Mouse (Mus musculus) limb, embryonic 15.5 days (tissue): Measurements from ENCODE around the gene Igf2bp2. TPM values are rescaled to one million over a fixed set of nuclear protein-coding genes. Genes with fewer than 3 reads are reported as not detected.

Experiments
- ATAC-seq: fragments of 200-750 bp; cut with Nextera tagmentation; 2 replicates; pipeline ENCODE4 v1.8.0; 2017; ENCODE audit warnings: low read depth, moderate TSS enrichment; ENCODE audit not compliant: insufficient number of reproducible peaks, low FRiP score, low TSS enrichment
- H3K27ac ChIP-seq: fragments of 300-500 bp; sonication (generic); 2 replicates; pipeline ENCODE4 v1.5.1; 2015; ENCODE audit warnings: moderate library complexity, mild to moderate bottlenecking, inconsistent platforms
- H3K27me3 ChIP-seq: fragments of 300-500 bp; sonication (generic); 2 replicates; pipeline ENCODE4 v1.6.1; 2015; ENCODE audit warnings: inconsistent platforms
- H3K36me3 ChIP-seq: fragments of 300-500 bp; sonication (generic); 2 replicates; pipeline ENCODE4 v1.6.1; 2015; ENCODE audit warnings: inconsistent platforms
- H3K4me1 ChIP-seq: fragments of 300-500 bp; sonication (generic); 2 replicates; pipeline ENCODE4 v1.6.1; 2015; ENCODE audit warnings: inconsistent platforms
- H3K4me2 ChIP-seq: fragments of 300-500 bp; sonication (generic); 2 replicates; pipeline ENCODE4 v1.6.1; 2015; ENCODE audit warnings: mild to moderate bottlenecking, inconsistent platforms
- H3K4me3 ChIP-seq: fragments of 300-500 bp; sonication (generic); 2 replicates; pipeline ENCODE4 v1.5.1; 2015; ENCODE audit warnings: mild to moderate bottlenecking, inconsistent platforms
- H3K9ac ChIP-seq: fragments of 300-500 bp; sonication (generic); 2 replicates; pipeline ENCODE4 v1.6.1; 2015; ENCODE audit warnings: inconsistent platforms
- H3K9me3 ChIP-seq: fragments of 300-500 bp; sonication (generic); 2 replicates; pipeline ENCODE4 v1.6.1; 2016; ENCODE audit warnings: inconsistent platforms
- WGBS: fragments of 180-500 bp; shearing (Covaris S2); methylation state at CpG from one replicate; pipeline ENCODE4 v1.1.7; 2015; 5-methylcytosine and 5-hydroxymethylcytosine counted together
- polyA plus RNA-seq: library from polyadenylated mRNA; unstranded; fragments of >200 nt; fragmentation: Nextera tagmentation; extraction: Ambion mirVana; gene quantifications from 2 replicates; pipeline ENCODE4 v1.2.1, GENCODE M21; 2015

Gene Igf2bp2
- polyA plus RNA-seq, 1 experiment from 2014 or later, result 84.3 TPM

DNA sequence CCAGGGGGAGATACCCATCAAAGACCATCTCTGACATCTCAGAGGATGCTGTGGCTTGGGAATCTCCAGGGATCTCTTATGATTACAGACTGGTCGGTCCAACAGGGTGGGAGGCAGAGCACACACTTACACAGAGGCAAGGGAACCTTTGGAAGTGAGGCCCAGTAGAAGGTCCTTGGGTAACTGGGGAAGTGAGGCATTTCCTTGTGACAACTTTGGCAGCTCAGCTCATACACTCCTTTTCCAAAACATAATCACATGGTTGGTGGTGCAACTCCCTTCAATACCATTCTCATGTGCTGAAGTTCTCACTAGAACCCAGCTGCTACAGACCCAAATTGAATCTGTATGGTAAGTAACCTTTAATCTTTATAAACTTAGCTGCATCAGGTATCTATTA lies 67.3 kb downstream of the Igf2bp2 start:
- Histone ChIP-seq H3K4me2 (no peak overlapping the region), H3K4me1 (no peaks in the 10 kb centered on the region), H3K9ac (no peak overlapping the region), H3K9me3 (no peaks in the 10 kb centered on the region), H3K27ac (no peak overlapping the region), H3K36me3 (no peaks in the 10 kb centered on the region), H3K4me3 (no peak overlapping the region), H3K27me3 (no peaks in the 10 kb centered on the region)
- ATAC-seq, result no peak
- WGBS, result 83% methylated on average over 1 of the region's 1 CpGs

DNA sequence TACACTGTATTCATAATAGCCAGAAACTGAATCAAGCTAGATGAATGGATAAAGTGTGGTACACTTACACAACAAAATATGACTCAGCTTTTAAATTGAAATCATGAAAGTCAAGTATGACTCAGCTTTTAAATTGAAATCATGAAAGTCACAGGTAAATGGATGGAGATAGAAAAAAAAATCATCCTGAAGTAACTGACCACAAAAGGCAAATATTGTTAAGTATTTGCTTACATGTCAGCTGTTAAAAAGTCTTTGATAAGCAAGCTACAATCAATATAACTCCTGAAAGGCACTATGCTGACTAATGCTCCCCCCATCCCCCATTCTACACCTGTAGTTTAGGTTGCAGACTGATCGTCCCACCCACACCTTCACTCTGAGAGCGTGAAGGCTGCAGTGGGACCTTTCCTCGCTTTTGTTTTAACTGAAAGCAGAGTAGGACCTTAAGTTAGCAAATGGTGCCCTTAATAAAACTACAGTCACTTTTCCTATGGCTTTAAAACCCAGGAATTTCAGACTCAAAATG lies 71.8 kb downstream of the Igf2bp2 start:
- Histone ChIP-seq H3K4me2 (no peak overlapping the region), H3K27ac (no peak overlapping the region), H3K9me3 (no peaks in the 10 kb centered on the region), H3K4me1 (0 out of 2 replicates have a peak, but pooled peaks cover 3% of the 10 kb centered on the region), H3K27me3 (no peaks in the 10 kb centered on the region), H3K36me3 (peaks cover 15% of the 10 kb centered on the region), H3K4me3 (no peak overlapping the region), H3K9ac (no peak overlapping the region)
- ATAC-seq, result no peak
- 74% methylated on average over 3 of the region's 3 CpGs for WGBS

DNA sequence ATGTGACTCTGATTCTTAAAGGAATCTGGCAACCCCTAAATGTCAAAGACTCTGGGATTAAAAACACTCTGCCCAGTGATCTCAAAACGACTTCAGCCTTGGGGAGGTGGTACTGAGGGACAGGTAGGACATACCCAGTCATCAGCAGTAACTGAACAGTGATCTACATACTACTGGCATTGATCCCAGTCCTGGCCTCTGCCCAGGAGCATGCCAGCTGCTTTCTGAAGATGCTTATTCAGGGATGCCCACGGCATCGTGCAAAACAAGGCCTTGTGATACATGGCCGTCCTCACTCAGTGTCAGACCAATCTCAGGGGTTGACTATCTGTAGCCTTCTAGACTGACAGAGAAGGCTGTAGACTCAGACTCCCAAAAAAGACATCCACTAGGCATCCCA lies 77.7 kb downstream of the Igf2bp2 start:
- ATAC-seq, result no peak

DNA sequence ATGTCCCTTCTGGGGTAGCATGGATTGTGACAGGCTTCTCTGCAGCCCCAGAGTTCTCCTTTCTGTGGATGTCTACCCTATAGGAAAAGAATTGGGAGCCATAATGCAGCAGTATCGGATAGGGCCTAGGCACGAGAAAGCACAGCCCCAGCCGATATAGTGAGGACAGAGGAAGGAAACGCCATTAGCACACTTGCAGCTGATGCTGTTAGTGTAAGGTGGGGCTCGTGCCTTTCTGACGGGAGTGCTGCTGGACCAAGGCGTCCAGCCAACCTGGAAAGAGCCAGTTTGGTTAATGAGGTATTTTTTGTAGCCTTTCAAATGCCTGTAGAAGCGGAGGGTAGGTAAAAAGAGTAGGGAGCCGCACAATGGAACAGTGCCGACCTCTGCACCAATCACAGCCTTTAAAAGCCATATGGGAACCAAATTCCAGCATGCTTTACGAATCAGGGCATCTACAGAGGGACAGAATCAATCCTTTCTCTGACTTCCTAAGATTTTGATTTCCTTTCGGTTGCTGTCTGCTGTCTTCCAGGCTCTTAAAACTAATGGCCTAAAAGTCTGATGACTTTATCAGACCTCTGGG lies 82.9 kb downstream of the Igf2bp2 start:
- Histone ChIP-seq H3K4me3 (no peak overlapping the region), H3K36me3 (peaks cover 54% of the 10 kb centered on the region), H3K9me3 (no peaks in the 10 kb centered on the region), H3K27ac (peak overlapping the region; percentile 44; the same call in 1 of the 2 replicates), H3K27me3 (no peaks in the 10 kb centered on the region), H3K4me2 (no peak overlapping the region), H3K9ac (no peak overlapping the region), H3K4me1 (peaks cover 2% of the 10 kb centered on the region; the same call in 1 of the 2 replicates)
- ATAC-seq, result 0 out of 2 replicates have a peak, but pooled peaks have one; percentile 40
- WGBS, result 61% methylated on average over 12 of the region's 12 CpGs

More for the DNA sequence above, 77.7 kb downstream of the Igf2bp2 start:
- H3K27ac ChIP-seq, result no peak overlapping the region
- no peak overlapping the region for H3K4me3 ChIP-seq
- no peak overlapping the region for H3K9ac ChIP-seq
- 89% methylated on average over 4 of the region's 4 CpGs for WGBS
- H3K27me3 ChIP-seq, result no peaks in the 10 kb centered on the region
- no peaks in the 10 kb centered on the region for H3K9me3 ChIP-seq
- H3K36me3 ChIP-seq, result peaks cover 37% of the 10 kb centered on the region
- H3K4me1 ChIP-seq, result 0 out of 2 replicates have a peak, but pooled peaks cover 3% of the 10 kb centered on the region
- H3K4me2 ChIP-seq, result no peak overlapping the region

DNA sequence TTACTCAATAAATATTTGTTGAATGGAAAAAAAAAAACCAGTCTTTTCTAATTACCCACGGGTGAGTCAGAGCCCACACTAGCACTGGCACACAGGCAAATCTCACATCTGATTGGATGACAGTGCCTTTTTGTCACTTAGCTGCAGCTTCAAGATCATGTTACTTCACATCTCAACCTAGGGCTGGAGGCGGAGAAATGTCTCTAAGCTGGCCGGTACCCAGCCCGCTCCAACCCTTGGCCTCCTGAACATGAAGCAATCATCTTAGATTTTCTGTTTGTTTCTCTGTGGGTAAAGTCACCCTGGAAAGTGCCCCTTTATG lies 86.5 kb downstream of the Igf2bp2 start:
- H3K36me3 ChIP-seq, result peaks cover 75% of the 10 kb centered on the region
- peaks cover 2% of the 10 kb centered on the region; the same call in 1 of the 2 replicates for H3K4me1 ChIP-seq
- H3K27ac ChIP-seq, result no peak overlapping the region
- H3K9me3 ChIP-seq, result no peaks in the 10 kb centered on the region
- H3K9ac ChIP-seq, result no peak overlapping the region
- 53% methylated on average over 4 of the region's 4 CpGs for WGBS
- no peak overlapping the region for H3K4me3 ChIP-seq
- no peak overlapping the region for H3K4me2 ChIP-seq
- H3K27me3 ChIP-seq, result no peaks in the 10 kb centered on the region
- ATAC-seq, result no peak

DNA sequence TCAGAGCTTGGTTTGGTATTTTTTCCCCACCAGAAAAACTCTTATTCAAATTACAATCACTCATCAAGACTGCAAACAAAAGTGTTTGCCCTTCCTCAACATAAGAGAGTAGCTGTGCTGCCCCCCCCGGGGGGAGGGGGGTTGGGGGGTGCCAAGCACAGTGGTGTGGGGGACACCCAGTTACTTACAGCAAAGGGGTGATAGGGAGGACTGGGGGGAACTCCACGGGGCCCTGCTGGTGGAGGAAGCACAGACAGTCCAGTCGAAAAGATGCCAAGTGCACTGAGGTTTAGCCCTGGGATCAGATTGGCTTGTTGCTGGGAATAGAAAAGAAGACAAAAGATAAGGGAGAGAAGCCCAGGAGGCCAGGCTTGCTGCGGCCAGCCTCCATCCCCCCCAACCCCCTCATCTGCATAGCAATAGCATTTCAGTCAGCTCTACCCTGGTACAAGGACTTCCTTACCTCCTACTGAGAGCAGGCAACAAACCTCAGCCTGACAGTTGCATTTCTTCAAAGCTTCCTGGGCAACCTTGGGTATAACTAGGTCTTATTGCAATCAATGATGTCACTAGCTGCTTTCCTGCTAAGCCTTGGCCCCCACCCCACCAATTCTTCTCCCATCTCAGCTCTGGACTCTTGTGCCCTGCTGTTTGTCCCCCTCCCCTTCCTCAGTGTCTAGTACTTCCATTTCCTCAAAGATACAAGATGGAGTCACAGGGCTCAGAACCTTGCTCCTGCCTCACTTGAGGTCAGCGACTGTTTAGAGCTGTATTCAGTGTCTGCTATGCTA lies 87.1 kb downstream of the Igf2bp2 start:
- no peak overlapping the region for H3K27ac ChIP-seq
- WGBS, result 49% methylated on average over 5 of the region's 5 CpGs
- H3K4me2 ChIP-seq, result no peak overlapping the region
- H3K9ac ChIP-seq, result no peak overlapping the region
- no peaks in the 10 kb centered on the region for H3K9me3 ChIP-seq
- peaks cover 2% of the 10 kb centered on the region; the same call in 1 of the 2 replicates for H3K4me1 ChIP-seq
- no peaks in the 10 kb centered on the region for H3K27me3 ChIP-seq
- no peak for ATAC-seq
- H3K4me3 ChIP-seq, result no peak overlapping the region
- H3K36me3 ChIP-seq, result peaks cover 77% of the 10 kb centered on the region

DNA sequence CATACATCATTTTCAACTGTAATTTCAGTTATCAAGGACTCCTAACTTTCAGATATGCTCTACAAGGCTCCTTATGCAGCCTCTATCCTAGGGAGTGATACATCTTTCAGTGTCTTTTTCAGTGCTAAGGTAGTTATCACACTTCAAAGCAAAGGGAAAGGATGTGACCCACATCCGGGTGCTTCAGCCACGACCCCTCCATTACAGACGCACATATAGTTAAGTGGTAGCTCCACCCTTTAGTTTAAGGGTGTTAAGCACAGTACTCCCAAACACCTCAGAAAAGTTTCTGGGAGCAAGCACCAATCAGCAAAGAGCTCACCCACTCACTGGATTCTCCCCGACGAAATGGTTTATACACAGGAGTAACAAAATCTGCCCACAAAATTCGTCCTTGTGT lies 88.0 kb downstream of the Igf2bp2 start:
- no peak for ATAC-seq
- H3K9ac ChIP-seq, result no peak overlapping the region
- no peaks in the 10 kb centered on the region for H3K27me3 ChIP-seq
- H3K4me3 ChIP-seq, result no peak overlapping the region
- peaks cover 79% of the 10 kb centered on the region for H3K36me3 ChIP-seq
- no peak overlapping the region for H3K27ac ChIP-seq
- H3K4me2 ChIP-seq, result no peak overlapping the region
- 0 out of 2 replicates have a peak, but pooled peaks cover under 1% of the 10 kb centered on the region for H3K4me1 ChIP-seq
- no peaks in the 10 kb centered on the region for H3K9me3 ChIP-seq
- WGBS, result 79% methylated on average over 6 of the region's 6 CpGs

DNA sequence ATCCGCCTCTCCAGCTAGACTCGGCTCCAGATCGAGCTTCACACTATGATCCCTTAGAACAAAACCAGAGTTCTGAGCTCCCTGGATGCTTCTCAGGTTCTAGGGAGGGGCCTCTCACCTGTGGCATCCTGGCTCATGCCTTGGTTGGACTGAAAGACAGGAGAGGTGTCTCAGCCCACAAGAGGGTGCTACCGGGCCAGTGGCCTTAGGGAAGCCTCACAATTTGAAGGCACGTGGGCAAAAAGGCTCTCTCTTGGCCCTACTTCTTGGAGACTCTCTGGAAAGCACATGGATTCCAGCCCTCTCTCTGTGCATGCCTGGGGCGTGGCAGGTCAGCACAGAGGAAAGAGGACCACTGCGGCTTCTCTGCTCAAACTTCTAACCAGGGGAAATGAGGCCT lies 91.7 kb downstream of the Igf2bp2 start:
- no peak overlapping the region for H3K4me3 ChIP-seq
- ATAC-seq, result no peak
- H3K4me2 ChIP-seq, result no peak overlapping the region
- no peak overlapping the region for H3K9ac ChIP-seq
- H3K27me3 ChIP-seq, result no peaks in the 10 kb centered on the region
- H3K36me3 ChIP-seq, result peaks cover 82% of the 10 kb centered on the region
- H3K4me1 ChIP-seq, result no peaks in the 10 kb centered on the region
- H3K27ac ChIP-seq, result 0 out of 2 replicates have a peak overlapping the region, but pooled peaks have one; percentile 3
- H3K9me3 ChIP-seq, result no peaks in the 10 kb centered on the region
- 73% methylated on average over 7 of the region's 7 CpGs for WGBS

DNA sequence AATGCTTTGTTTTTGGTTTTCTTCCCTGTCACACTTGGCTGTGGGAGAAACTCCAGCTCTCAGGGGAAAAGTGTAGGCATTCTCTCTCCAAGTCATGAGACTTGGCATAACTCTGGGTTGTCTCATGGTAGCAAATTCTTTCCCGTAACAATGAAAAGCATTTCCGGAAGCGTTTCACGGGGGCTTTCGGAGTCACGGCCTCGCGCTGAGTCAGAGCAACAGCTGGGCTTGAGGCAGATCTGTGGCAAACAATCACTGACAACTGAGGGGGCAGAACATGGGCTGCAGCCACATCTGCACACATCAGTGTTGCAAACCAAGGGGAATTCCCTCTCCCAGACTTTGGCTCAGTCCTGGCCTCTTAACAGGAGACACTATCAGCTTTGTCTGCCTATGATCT lies 95.7 kb downstream of the Igf2bp2 start:
- H3K36me3 ChIP-seq, result peaks cover 87% of the 10 kb centered on the region
- no peak overlapping the region for H3K27ac ChIP-seq
- no peak for ATAC-seq

DNA sequence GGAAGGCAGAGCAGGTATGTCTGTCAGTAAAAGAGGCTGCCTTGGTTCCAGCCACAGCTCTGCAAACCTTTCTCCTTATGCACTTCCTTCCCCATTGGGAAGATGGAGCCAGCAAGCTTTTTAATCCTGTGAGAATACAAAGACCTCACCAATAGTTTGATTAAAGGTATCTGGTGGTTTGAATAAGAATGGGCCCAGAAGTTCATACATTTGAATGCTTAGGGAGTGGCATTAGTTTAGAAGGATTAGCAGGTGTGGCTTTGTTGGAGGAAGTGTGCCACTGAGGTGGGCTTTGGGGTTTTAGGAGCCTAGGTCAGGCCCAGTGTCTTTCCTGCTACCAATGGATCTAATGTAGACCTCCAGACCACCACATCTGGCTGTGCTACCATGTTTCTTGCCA lies 97.6 kb downstream of the Igf2bp2 start:
- ATAC-seq, result no peak
- no peaks in the 10 kb centered on the region for H3K4me1 ChIP-seq
- peaks cover 95% of the 10 kb centered on the region for H3K36me3 ChIP-seq
- H3K27me3 ChIP-seq, result no peaks in the 10 kb centered on the region
- no peak overlapping the region for H3K9ac ChIP-seq
- H3K4me2 ChIP-seq, result no peak overlapping the region
- H3K4me3 ChIP-seq, result no peak overlapping the region
- H3K27ac ChIP-seq, result no peak overlapping the region
- no peaks in the 10 kb centered on the region for H3K9me3 ChIP-seq

More for the DNA sequence above, 95.7 kb downstream of the Igf2bp2 start:
- 79% methylated on average over 8 of the region's 8 CpGs for WGBS
- Histone ChIP-seq H3K27me3 (no peaks in the 10 kb centered on the region), H3K4me3 (no peak overlapping the region), H3K9me3 (no peaks in the 10 kb centered on the region), H3K4me1 (no peaks in the 10 kb centered on the region), H3K9ac (no peak overlapping the region), H3K4me2 (no peak overlapping the region)

DNA sequence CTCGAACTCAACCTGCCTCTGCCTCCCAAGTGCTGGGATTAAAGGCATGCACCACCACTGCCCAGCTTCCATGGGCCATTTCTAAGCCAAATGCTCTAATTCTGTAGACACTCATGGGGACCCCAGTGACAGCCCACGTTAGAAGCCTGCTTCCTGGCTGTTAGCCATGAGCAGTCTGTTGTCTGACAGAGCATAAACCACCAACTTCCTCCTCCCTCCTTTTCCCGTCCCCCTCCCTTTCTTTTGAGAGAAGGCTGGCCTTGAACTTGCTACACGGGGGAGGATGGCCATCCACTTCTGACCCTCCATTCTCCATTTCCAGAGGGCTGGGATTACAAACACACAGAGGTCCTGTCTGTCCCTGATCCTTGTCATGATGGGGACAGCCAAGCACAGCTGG lies 100.8 kb downstream of the Igf2bp2 start:
- no peak overlapping the region for H3K9ac ChIP-seq
- H3K27me3 ChIP-seq, result no peaks in the 10 kb centered on the region
- H3K9me3 ChIP-seq, result no peaks in the 10 kb centered on the region
- ATAC-seq, result no peak
- H3K4me1 ChIP-seq, result no peaks in the 10 kb centered on the region
- H3K4me2 ChIP-seq, result no peak overlapping the region
- H3K27ac ChIP-seq, result no peak overlapping the region
- WGBS, result 75% methylated on average over 4 of the region's 4 CpGs
- H3K4me3 ChIP-seq, result no peak overlapping the region
- H3K36me3 ChIP-seq, result peaks cover 86% of the 10 kb centered on the region

DNA sequence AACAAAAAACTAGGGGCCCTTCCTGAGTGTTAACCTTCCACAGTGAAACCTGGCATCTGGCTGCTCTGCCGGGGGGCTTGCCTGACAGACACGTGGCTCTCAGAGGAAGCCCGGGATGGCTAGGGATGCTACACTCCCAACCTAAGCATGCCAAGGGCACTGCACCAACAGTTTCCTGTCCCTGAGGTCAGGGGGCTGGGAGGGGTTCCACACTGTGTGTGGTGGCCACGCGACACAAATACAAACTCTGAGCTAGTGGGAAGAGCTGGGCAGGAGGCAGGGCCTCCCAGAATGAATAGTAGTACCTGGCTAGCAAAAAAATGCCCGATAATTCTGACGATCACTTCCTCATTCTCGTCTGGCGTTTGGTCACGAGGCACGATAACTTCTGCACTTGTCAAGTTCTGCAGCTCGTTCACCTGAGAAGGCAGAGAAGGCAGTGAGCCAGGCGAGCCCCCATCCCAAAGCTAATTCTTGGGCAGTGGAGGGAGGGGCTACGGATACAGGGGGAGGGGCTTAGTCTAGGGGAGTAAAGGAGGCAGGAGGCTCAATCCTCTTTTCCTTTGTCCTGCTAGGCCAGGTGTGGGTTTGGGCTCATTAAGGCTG lies 101.4 kb downstream of the Igf2bp2 start:
- H3K9me3 ChIP-seq, result no peaks in the 10 kb centered on the region
- no peak overlapping the region for H3K27ac ChIP-seq
- H3K4me1 ChIP-seq, result no peaks in the 10 kb centered on the region
- H3K27me3 ChIP-seq, result no peaks in the 10 kb centered on the region
- 77% methylated on average over 14 of the region's 14 CpGs for WGBS
- ATAC-seq, result no peak
- no peak overlapping the region for H3K4me2 ChIP-seq
- peaks cover 80% of the 10 kb centered on the region for H3K36me3 ChIP-seq
- no peak overlapping the region for H3K4me3 ChIP-seq
- H3K9ac ChIP-seq, result no peak overlapping the region
